Mouse (Mus musculus): ENCODE results near the gene Lhfpl3. TPM values are rescaled to one million over a fixed set of nuclear protein-coding genes. Genes with fewer than 3 reads are reported as not detected.
A peak's percentile ranks its signal among the peaks of the same experiment; 100 is the strongest.

Lhfpl3 gene
- total and polyA plus RNA-seq, 2 experiments from 2014 or later = 51.8 to 72.5 TPM

DNA sequence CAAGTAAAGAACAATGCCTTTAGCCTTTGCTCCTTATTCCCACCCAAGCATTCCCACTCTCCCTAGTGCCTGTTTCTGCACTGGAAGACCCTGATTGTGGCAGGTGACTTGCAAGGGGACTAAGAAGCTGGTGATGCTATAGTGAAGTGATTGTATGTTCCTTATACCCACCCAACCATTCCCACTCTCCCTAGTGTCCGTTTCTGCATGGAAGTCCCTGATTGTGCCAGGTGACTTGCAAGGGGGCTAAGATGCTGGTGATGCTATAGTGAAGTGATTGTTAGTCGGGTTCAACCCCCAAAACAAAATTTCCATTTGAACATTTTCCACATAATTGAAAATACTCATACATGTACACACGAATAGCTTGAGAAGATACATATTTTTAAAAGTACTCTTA lies 151.4 kb downstream of the Lhfpl3 start:
- Histone ChIP-seq H3K9me3 (ENCODE audit: low read length) (no peaks in the 10 kb centered on the region), H3K4me2 (ENCODE audit: low read depth, low read length, poor library complexity, severe bottlenecking) (no peak overlapping the region), H3K4me1 (ENCODE audit: insufficient read depth, low read length) (peaks cover 6% of the 10 kb centered on the region; the same call in 1 of the 2 replicates), H3K4me3 (ENCODE audit: low read depth, low read length) (no peak overlapping the region), H3K9ac (replicated peaks; ENCODE audit: low read length, poor library complexity, severe bottlenecking) (no peak overlapping the region), H3K27me3 (ENCODE audit: insufficient read depth, low read length) (no peaks in the 10 kb centered on the region), H3K27ac (ENCODE audit: low read depth, low read length) (peak overlapping the region; percentile 59), H3K36me3 (ENCODE audit: insufficient read depth, low read length) (no peaks in the 10 kb centered on the region)
- TF ChIP-seq CTCF (IDR thresholded peaks at IDR 0.05) = no peak
- no peak for DNase-seq (ENCODE audit: low spot score)
- ATAC-seq (ENCODE audit: low FRiP score) = no peak
- WGBS = 83% methylated on average over 3 of the region's 3 CpGs

GRCm38 (mm10) chr5:22897656-22898289 lies 151.9 kb downstream of the Lhfpl3 start:
- WGBS = 30% methylated on average over 7 of the region's 7 CpGs
- Histone ChIP-seq H3K27ac (ENCODE audit: low read depth, low read length) (peak overlapping the region; percentile 27; the same call in 1 of the 2 replicates), H3K4me2 (ENCODE audit: low read depth, low read length, poor library complexity, severe bottlenecking) (peak overlapping the region; percentile 6; the same call in 1 of the 2 replicates), H3K4me3 (ENCODE audit: low read depth, low read length) (no peak overlapping the region), H3K36me3 (ENCODE audit: insufficient read depth, low read length) (no peaks in the 10 kb centered on the region), H3K9me3 (ENCODE audit: low read length) (no peaks in the 10 kb centered on the region), H3K27me3 (ENCODE audit: insufficient read depth, low read length) (no peaks in the 10 kb centered on the region), H3K4me1 (ENCODE audit: insufficient read depth, low read length) (peaks cover 6% of the 10 kb centered on the region; the same call in 1 of the 2 replicates), H3K9ac (replicated peaks; ENCODE audit: low read length, poor library complexity, severe bottlenecking) (no peak overlapping the region)
- ATAC-seq (ENCODE audit: low FRiP score) (peak; percentile 84), DNase-seq (ENCODE audit: low spot score) (peak; percentile 65)
- no peak for TF ChIP-seq CTCF (IDR thresholded peaks at IDR 0.05)

- DNase-seq (ENCODE audit: low spot score) (no peak), ATAC-seq (ENCODE audit: low FRiP score) (no peak)
- TF ChIP-seq CTCF (IDR thresholded peaks at IDR 0.05) = no peak
- Histone ChIP-seq H3K4me2 (ENCODE audit: low read depth, low read length, poor library complexity, severe bottlenecking) (no peak overlapping the region), H3K4me1 (ENCODE audit: insufficient read depth, low read length) (peaks cover 6% of the 10 kb centered on the region; the same call in 1 of the 2 replicates), H3K27me3 (ENCODE audit: insufficient read depth, low read length) (no peaks in the 10 kb centered on the region), H3K9ac (replicated peaks; ENCODE audit: low read length, poor library complexity, severe bottlenecking) (no peak overlapping the region), H3K9me3 (ENCODE audit: low read length) (no peaks in the 10 kb centered on the region), H3K4me3 (ENCODE audit: low read depth, low read length) (no peak overlapping the region), H3K27ac (ENCODE audit: low read depth, low read length) (no peak overlapping the region), H3K36me3 (ENCODE audit: insufficient read depth, low read length) (no peaks in the 10 kb centered on the region)
- 87% methylated on average over 2 of the region's 2 CpGs for WGBS
Observed at GRCm38 (mm10) chr5:22898593-22898992, 152.7 kb downstream of the Lhfpl3 start.

DNA sequence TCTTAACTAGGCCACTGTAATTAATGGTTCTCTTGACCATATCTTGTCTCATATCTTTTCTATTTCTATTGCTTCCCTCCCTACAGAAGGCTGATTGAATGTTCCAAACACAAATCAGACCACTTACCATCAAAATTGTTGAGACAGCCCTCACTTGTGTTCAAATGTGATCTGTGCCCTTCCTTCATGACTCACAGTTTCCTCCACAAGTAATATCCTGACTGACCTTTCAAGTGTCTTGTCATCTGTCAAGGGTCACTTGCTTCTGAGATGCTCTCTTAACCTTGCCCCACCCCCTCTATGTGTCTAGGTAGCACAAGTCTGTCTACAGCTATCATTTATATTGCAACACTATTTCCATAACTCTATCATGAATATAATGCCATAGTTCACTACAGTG lies 154.1 kb downstream of the Lhfpl3 start:
- Histone ChIP-seq H3K9me3 (ENCODE audit: low read length) (no peaks in the 10 kb centered on the region), H3K27me3 (ENCODE audit: insufficient read depth, low read length) (no peaks in the 10 kb centered on the region), H3K4me3 (ENCODE audit: low read depth, low read length) (no peak overlapping the region), H3K36me3 (ENCODE audit: insufficient read depth, low read length) (no peaks in the 10 kb centered on the region), H3K4me2 (ENCODE audit: low read depth, low read length, poor library complexity, severe bottlenecking) (no peak overlapping the region), H3K4me1 (ENCODE audit: insufficient read depth, low read length) (peaks cover 6% of the 10 kb centered on the region; the same call in 1 of the 2 replicates), H3K27ac (ENCODE audit: low read depth, low read length) (no peak overlapping the region), H3K9ac (replicated peaks; ENCODE audit: low read length, poor library complexity, severe bottlenecking) (no peak overlapping the region)
- no peak for DNase-seq (ENCODE audit: low spot score)
- ATAC-seq (ENCODE audit: low FRiP score) = no peak
- TF ChIP-seq CTCF (IDR thresholded peaks at IDR 0.05) = no peak

DNA sequence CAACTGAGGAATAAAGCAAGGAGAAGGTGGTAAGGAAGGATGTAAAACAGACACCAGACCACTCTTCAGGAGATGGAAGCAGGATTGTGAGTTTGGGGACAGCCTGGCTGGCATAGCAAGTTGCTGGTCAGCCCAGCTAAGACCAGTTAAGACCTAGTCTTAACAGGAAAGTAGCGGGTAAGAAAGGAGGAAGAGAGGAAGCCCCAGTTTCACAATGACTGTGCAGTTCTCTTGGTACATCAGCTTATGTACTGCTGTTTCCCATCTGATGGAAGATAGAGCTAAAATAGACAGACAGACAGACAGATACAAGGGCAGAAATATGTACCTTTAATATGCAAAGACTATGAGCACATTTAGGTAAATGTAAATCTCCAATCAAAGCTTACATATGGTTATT lies 171.3 kb downstream of the Lhfpl3 start:
- Histone ChIP-seq H3K36me3 (ENCODE audit: insufficient read depth, low read length) (no peaks in the 10 kb centered on the region), H3K4me1 (ENCODE audit: insufficient read depth, low read length) (no peaks in the 10 kb centered on the region), H3K9me3 (ENCODE audit: low read length) (no peaks in the 10 kb centered on the region), H3K27me3 (ENCODE audit: insufficient read depth, low read length) (no peaks in the 10 kb centered on the region), H3K27ac (ENCODE audit: low read depth, low read length) (no peak overlapping the region), H3K4me2 (ENCODE audit: low read depth, low read length, poor library complexity, severe bottlenecking) (no peak overlapping the region), H3K9ac (replicated peaks; ENCODE audit: low read length, poor library complexity, severe bottlenecking) (no peak overlapping the region), H3K4me3 (ENCODE audit: low read depth, low read length) (no peak overlapping the region)
- WGBS = 90% methylated on average over 1 of the region's 1 CpGs
- ATAC-seq (ENCODE audit: low FRiP score) (no peak), DNase-seq (ENCODE audit: low spot score) (no peak)
- no peak for TF ChIP-seq CTCF (IDR thresholded peaks at IDR 0.05)

DNA sequence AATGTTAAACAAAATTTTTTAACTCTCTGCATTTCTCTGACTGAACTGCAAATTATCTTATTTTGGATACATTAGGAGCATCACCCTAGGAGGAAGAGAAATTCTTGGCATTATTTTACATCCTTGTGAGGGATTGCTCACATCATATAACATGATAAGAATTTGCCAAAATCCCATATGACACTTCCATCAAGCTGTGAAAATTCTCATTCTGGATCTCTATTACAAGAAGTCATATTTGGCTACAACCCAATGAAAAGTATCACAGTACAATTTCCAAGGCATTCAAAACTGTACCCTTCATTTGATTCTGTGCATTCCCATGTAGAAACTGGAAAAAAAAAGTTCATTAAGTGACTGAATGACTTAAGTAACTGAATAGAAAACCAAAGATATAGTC lies 180.3 kb downstream of the Lhfpl3 start:
- Histone ChIP-seq H3K9me3 (ENCODE audit: low read length) (no peaks in the 10 kb centered on the region), H3K4me2 (ENCODE audit: low read depth, low read length, poor library complexity, severe bottlenecking) (no peak overlapping the region), H3K27ac (ENCODE audit: low read depth, low read length) (no peak overlapping the region), H3K4me3 (ENCODE audit: low read depth, low read length) (no peak overlapping the region), H3K27me3 (ENCODE audit: insufficient read depth, low read length) (no peaks in the 10 kb centered on the region), H3K9ac (replicated peaks; ENCODE audit: low read length, poor library complexity, severe bottlenecking) (no peak overlapping the region), H3K4me1 (ENCODE audit: insufficient read depth, low read length) (no peaks in the 10 kb centered on the region), H3K36me3 (ENCODE audit: insufficient read depth, low read length) (no peaks in the 10 kb centered on the region)
- ATAC-seq (ENCODE audit: low FRiP score) = no peak
- TF ChIP-seq CTCF (IDR thresholded peaks at IDR 0.05) = no peak
- no peak for DNase-seq (ENCODE audit: low spot score)

Measured in midbrain, postnatal 0 days (tissue).